Mouse (Mus musculus): ENCODE measurements around the gene Gramd4. TPM values are rescaled to one million over a fixed set of nuclear protein-coding genes. Genes with fewer than 3 reads are reported as not detected.

Gene Gramd4
- polyA plus RNA-seq, 1 experiment = 15.0 TPM

GRCm38 (mm10) chr15:86060581-86060980 is 3.1 kb downstream of the Gramd4 start:
- H3K36me3 ChIP-seq (ENCODE audit: control insufficient read depth, insufficient read depth) = no peaks in the 10 kb centered on the region
- no peak overlapping the region for H3K4me3 ChIP-seq
- TF ChIP-seq CEBPB (IDR thresholded peaks at IDR 0.05; ENCODE audit: insufficient read depth, poor library complexity, severe bottlenecking) (no peak), MAX (IDR thresholded peaks at IDR 0.05; ENCODE audit: low read depth) (no peak), MYOG (IDR thresholded peaks at IDR 0.05; ENCODE audit: control insufficient read depth in 1 of 3, insufficient read depth in 1 of 3, insufficient read length in 2 of 3, low read depth in 2 of 3) (no peak), REST (IDR thresholded peaks at IDR 0.05; ENCODE audit: insufficient read depth, insufficient read length) (no peak), POLR2A (IDR thresholded peaks at IDR 0.05; ENCODE audit: insufficient read length, low read depth) (no peak), E2F4 (IDR thresholded peaks at IDR 0.05; ENCODE audit: insufficient read depth) (no peak), POLR2AphosphoS2 (IDR thresholded peaks at IDR 0.05; ENCODE audit: insufficient read length, low read depth) (no peak), TCF12 (IDR thresholded peaks at IDR 0.05; ENCODE audit: insufficient read depth, poor library complexity, severe bottlenecking) (no peak), SRF (IDR thresholded peaks at IDR 0.05; ENCODE audit: control insufficient read depth, insufficient read length, low read depth) (no peak), USF1 (IDR thresholded peaks at IDR 0.05; ENCODE audit: low read depth) (no peak), TCF3 (IDR thresholded peaks at IDR 0.05; ENCODE audit: insufficient read length, low read depth) (no peak), MYOD1 (IDR thresholded peaks at IDR 0.05; ENCODE audit: control insufficient read depth in 1 of 3, insufficient read length in 2 of 3, low read depth in 2 of 3) (no peak)
- peaks cover 60% of the 10 kb centered on the region for H3K79me2 ChIP-seq (ENCODE audit: control insufficient read depth, insufficient read depth)
- H3ac ChIP-seq (ENCODE audit: control insufficient read depth, insufficient read length) = no peak overlapping the region
- H3K4me2 ChIP-seq (ENCODE audit: low read depth) = peak overlapping the region; percentile 81
- no peaks in the 10 kb centered on the region for H3K27me3 ChIP-seq (ENCODE audit: control insufficient read depth, insufficient read depth, insufficient read length)

DNA sequence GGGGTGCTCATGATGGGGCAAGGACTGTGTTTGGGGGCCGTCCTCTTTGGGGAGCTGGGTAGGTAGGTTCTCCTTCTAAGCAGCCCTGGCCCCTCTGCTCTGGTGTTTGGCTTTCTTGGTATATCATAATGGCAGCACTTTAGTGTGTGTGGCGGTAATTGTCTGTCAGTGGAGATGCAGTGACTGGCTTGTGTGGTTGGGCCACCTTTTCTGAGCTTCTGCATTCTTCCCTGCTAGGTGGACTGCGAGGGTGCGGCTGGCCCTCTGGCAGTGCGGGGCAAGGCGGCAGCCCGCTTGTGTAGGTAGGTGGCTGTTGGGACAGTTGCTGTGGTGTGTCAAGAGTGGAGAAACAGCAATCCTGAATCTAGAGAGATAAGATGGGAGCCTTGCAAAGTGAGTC is 3.7 kb downstream of the Gramd4 start:
- Histone ChIP-seq H3ac (ENCODE audit: control insufficient read depth, insufficient read length) (no peak overlapping the region), H3K79me2 (ENCODE audit: control insufficient read depth, insufficient read depth) (peaks cover 66% of the 10 kb centered on the region), H3K36me3 (ENCODE audit: control insufficient read depth, insufficient read depth) (no peaks in the 10 kb centered on the region), H3K27me3 (ENCODE audit: control insufficient read depth, insufficient read depth, insufficient read length) (no peaks in the 10 kb centered on the region), H3K4me3 (no peak overlapping the region), H3K4me2 (ENCODE audit: low read depth) (no peak overlapping the region)
- TF ChIP-seq MAX (IDR thresholded peaks at IDR 0.05; ENCODE audit: low read depth) (no peak), POLR2A (IDR thresholded peaks at IDR 0.05; ENCODE audit: insufficient read length, low read depth) (no peak), E2F4 (IDR thresholded peaks at IDR 0.05; ENCODE audit: insufficient read depth) (no peak), TCF12 (IDR thresholded peaks at IDR 0.05; ENCODE audit: insufficient read depth, poor library complexity, severe bottlenecking) (no peak)

DNA sequence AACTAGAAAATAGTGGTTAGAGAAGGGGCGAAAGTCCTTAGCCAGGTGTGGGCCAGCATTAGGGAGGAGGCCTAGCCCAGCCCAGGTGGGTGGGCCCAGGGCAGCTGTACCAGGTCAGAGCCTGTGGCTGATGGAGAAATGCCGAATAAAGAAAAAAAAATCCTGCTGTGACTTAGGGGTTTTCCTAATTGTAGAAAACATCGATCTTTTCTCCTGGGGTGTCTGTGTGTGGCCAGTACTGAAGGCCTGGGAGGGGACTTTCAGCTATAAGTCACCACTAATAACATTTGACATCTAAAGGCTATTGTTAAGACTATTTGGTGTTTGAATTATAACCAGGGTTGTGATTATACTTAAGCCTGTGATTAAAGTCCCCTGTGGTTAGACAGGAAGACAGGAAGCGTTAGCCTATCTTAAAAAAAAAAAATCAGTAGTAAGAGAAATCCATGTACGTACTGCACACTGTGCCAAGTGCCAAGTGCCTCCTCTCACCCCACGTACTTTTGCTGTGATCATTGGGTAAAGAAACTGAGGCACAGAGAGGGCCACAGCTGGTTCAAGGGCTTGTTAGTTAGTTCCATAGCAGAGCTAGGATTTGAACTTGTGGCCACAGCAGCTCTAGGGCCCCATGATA is 4.5 kb downstream of the Gramd4 start:
- Histone ChIP-seq H3K4me2 (ENCODE audit: low read depth) (no peak overlapping the region), H3K4me3 (no peak overlapping the region), H3K36me3 (ENCODE audit: control insufficient read depth, insufficient read depth) (no peaks in the 10 kb centered on the region), H3K79me2 (ENCODE audit: control insufficient read depth, insufficient read depth) (peaks cover 66% of the 10 kb centered on the region), H3K27me3 (ENCODE audit: control insufficient read depth, insufficient read depth, insufficient read length) (no peaks in the 10 kb centered on the region), H3ac (ENCODE audit: control insufficient read depth, insufficient read length) (no peak overlapping the region)
- TF ChIP-seq TCF12 (IDR thresholded peaks at IDR 0.05; ENCODE audit: insufficient read depth, poor library complexity, severe bottlenecking) (no peak), MYOG (IDR thresholded peaks at IDR 0.05; ENCODE audit: control insufficient read depth in 1 of 3, insufficient read depth in 1 of 3, insufficient read length in 2 of 3, low read depth in 2 of 3) (no peak)

DNA sequence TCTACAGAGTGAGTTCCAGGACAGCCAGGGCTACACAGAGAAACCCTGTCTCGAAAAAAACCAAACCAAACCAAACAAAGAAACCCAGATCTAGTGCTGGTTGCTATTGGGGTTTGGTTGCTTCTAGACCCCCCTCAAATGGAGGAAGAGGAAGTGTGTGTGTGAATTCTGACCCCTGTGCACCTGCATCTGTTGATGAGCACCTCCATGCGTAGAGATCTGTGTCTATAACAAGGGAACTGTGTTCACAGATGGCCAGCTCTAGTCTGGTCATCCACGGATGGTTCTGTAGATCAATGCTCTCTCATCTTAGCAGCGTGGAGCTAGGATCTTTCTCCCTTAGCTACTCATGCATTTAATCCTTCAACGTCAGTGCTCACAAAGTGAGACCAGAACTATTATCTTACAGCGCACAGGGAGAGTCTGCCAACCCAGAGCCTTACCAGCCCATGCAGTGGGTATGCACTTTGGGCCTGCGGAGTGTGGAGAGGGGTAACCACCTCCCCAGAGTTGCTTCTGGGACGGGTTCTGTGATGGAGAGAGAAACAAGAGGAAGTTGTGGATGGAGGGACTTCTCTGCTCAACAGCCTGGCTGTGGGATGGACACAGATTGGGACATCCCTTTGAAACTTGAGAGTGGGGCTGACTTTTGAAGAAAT is 6.8 kb downstream of the Gramd4 start:
- Histone ChIP-seq H3K4me3 (no peak overlapping the region), H3K36me3 (ENCODE audit: control insufficient read depth, insufficient read depth) (no peaks in the 10 kb centered on the region), H3ac (ENCODE audit: control insufficient read depth, insufficient read length) (no peak overlapping the region), H3K27me3 (ENCODE audit: control insufficient read depth, insufficient read depth, insufficient read length) (no peaks in the 10 kb centered on the region), H3K4me2 (ENCODE audit: low read depth) (peak overlapping the region; percentile 3), H3K79me2 (ENCODE audit: control insufficient read depth, insufficient read depth) (peaks cover 78% of the 10 kb centered on the region)
- no peak for TF ChIP-seq USF1 (IDR thresholded peaks at IDR 0.05; ENCODE audit: low read depth)
- TF ChIP-seq MYOG (IDR thresholded peaks at IDR 0.05; ENCODE audit: control insufficient read depth in 1 of 3, insufficient read depth in 1 of 3, insufficient read length in 2 of 3, low read depth in 2 of 3) = no peak
- no peak for TF ChIP-seq TCF3 (IDR thresholded peaks at IDR 0.05; ENCODE audit: insufficient read length, low read depth)
- no peak for TF ChIP-seq REST (IDR thresholded peaks at IDR 0.05; ENCODE audit: insufficient read depth, insufficient read length)
- no peak for TF ChIP-seq CEBPB (IDR thresholded peaks at IDR 0.05; ENCODE audit: insufficient read depth, poor library complexity, severe bottlenecking)
- TF ChIP-seq SRF (IDR thresholded peaks at IDR 0.05; ENCODE audit: control insufficient read depth, insufficient read length, low read depth) = no peak
- no peak for TF ChIP-seq MYOD1 (IDR thresholded peaks at IDR 0.05; ENCODE audit: control insufficient read depth in 1 of 3, insufficient read length in 2 of 3, low read depth in 2 of 3)
- TF ChIP-seq E2F4 (IDR thresholded peaks at IDR 0.05; ENCODE audit: insufficient read depth) = no peak
- TF ChIP-seq POLR2AphosphoS2 (IDR thresholded peaks at IDR 0.05; ENCODE audit: insufficient read length, low read depth) = no peak
- TF ChIP-seq TCF12 (IDR thresholded peaks at IDR 0.05; ENCODE audit: insufficient read depth, poor library complexity, severe bottlenecking) = no peak
- no peak for TF ChIP-seq POLR2A (IDR thresholded peaks at IDR 0.05; ENCODE audit: insufficient read length, low read depth)
- TF ChIP-seq MAX (IDR thresholded peaks at IDR 0.05; ENCODE audit: low read depth) = no peak

DNA sequence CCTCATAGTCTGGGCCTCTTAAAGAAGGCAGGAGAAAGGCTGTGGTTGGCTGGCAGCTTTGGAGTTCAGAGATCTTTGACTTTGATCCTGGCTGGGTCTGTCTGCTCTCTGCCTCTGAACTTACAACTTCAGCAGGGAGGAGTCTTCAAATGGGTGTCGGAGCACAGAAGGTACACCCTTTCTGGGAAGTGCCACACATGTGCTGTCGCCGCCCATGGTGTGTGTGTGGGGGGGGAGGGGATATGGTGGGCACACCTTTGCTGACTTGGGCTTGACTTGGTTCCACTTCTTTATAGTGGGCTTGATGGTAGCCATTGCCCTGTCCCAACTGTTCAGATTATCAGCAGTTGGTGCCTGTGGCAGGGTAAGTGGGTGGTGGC is 7.3 kb downstream of the Gramd4 start:
- Histone ChIP-seq H3K36me3 (ENCODE audit: control insufficient read depth, insufficient read depth) (no peaks in the 10 kb centered on the region), H3K4me2 (ENCODE audit: low read depth) (no peak overlapping the region), H3K4me3 (no peak overlapping the region), H3K79me2 (ENCODE audit: control insufficient read depth, insufficient read depth) (peaks cover 78% of the 10 kb centered on the region), H3K27me3 (ENCODE audit: control insufficient read depth, insufficient read depth, insufficient read length) (no peaks in the 10 kb centered on the region), H3ac (ENCODE audit: control insufficient read depth, insufficient read length) (no peak overlapping the region)
- TF ChIP-seq TCF12 (IDR thresholded peaks at IDR 0.05; ENCODE audit: insufficient read depth, poor library complexity, severe bottlenecking) (no peak), MYOG (IDR thresholded peaks at IDR 0.05; ENCODE audit: control insufficient read depth in 1 of 3, insufficient read depth in 1 of 3, insufficient read length in 2 of 3, low read depth in 2 of 3) (peak in 2 of 3 experiments; percentile 27 to 59)

Data from myocyte (in vitro differentiated cells).